ENCODE assay signal across 40 mouse cellular contexts in genomic region chr10:128209311-128210009, GRCm38 (mm10). TPM values are rescaled to one million over a fixed set of nuclear protein-coding genes. Genes with fewer than 3 reads are reported as not detected.
"Had no signal": no experiment of that assay in that cellular context is flagged by ENCODE, and none has a peak within 500 bp of the region (broad histone marks: within the 10 kb centered on the region; RNA-seq: fewer than 3 reads in every experiment).

No protein-coding gene starts in this region.

- H3K9ac ChIP-seq: limb, embryonic 12.5 days; limb, embryonic 13.5 days; limb, embryonic 15.5 days; liver, embryonic 14.5 days; liver, embryonic 15.5 days; lung, embryonic 14.5 days; lung, embryonic 15.5 days; midbrain, embryonic 12.5 days; midbrain, embryonic 13.5 days; midbrain, embryonic 15.5 days had no signal

- H3K4me3 ChIP-seq: left cerebral cortex, adult 2 months; limb, embryonic 12.5 days; limb, embryonic 15.5 days; liver, embryonic 12.5 days; liver, embryonic 13.5 days; lung, embryonic 15.5 days; megakaryocyte, embryonic 14.5 days; midbrain, embryonic 12.5 days; midbrain, embryonic 15.5 days had no signal

- H3K27ac ChIP-seq: left cerebral cortex, adult 2 months; limb, embryonic 12.5 days; limb, embryonic 13.5 days; limb, embryonic 15.5 days; liver, embryonic 12.5 days; liver, embryonic 13.5 days; liver, embryonic 14.5 days; liver, embryonic 15.5 days; lung, embryonic 15.5 days; macrophage; midbrain, embryonic 10.5 days; midbrain, embryonic 12.5 days; midbrain, embryonic 13.5 days; midbrain, embryonic 15.5 days had no signal

- DNase-seq: left cerebral cortex, postnatal 4 days; liver; liver, embryonic 13.5 days; lung, adult 18-20 months; lung, adult 2 months; lung, embryonic 14.5 days; lung, postnatal 10 days; lung, postnatal 14 days; lung, postnatal 36 days; lung, postnatal 4 days; midbrain, embryonic 14.5 days had no signal

- H3K9me3 ChIP-seq: limb, embryonic 10.5 days; limb, embryonic 12.5 days; limb, embryonic 13.5 days; limb, embryonic 15.5 days; liver, embryonic 12.5 days; liver, embryonic 13.5 days; liver, embryonic 15.5 days; lung, embryonic 15.5 days; megakaryocyte, embryonic 14.5 days; midbrain, embryonic 10.5 days; midbrain, embryonic 12.5 days; midbrain, embryonic 13.5 days; midbrain, embryonic 15.5 days had no signal

- ATAC-seq: liver, embryonic 12.5 days; lung, postnatal 0 days; midbrain, embryonic 13.5 days; midbrain, embryonic 15.5 days; midbrain, embryonic 16.5 days had no signal

- H3K4me2 ChIP-seq: limb, embryonic 12.5 days; limb, embryonic 15.5 days; midbrain, embryonic 11.5 days; midbrain, embryonic 15.5 days had no signal

- H3K27me3 ChIP-seq: limb, embryonic 15.5 days; midbrain, embryonic 15.5 days had no signal

- H3K36me3 ChIP-seq: lung, embryonic 15.5 days; midbrain, embryonic 13.5 days; midbrain, embryonic 15.5 days had no signal

RNA-seq across cellular contexts. Expression of gene Gls2, which starts 15.2 kb away (rescaled TPM):
- total RNA-seq: monocyte, adult 5-6 weeks had no signal
- polyA plus RNA-seq: macrophage had no signal

RNA-seq across cellular contexts. Expression of gene Mip, which starts 16.2 kb away (rescaled TPM):
- total RNA-seq: left cerebral cortex, adult 2 months; left cerebral cortex, adult 8-10 months; left cerebral cortex, postnatal 10 days; left cerebral cortex, postnatal 14 days; left cerebral cortex, postnatal 25 days; left cerebral cortex, postnatal 36 days; left cerebral cortex, postnatal 4 days; megakaryocyte, adult 5-6 weeks; monocyte, adult 5-6 weeks had no signal
- polyA plus RNA-seq: liver, embryonic 12.5 days; liver, embryonic 13.5 days; liver, embryonic 15.5 days; lung, adult 2 months; lung, embryonic 14.5 days; lung, embryonic 15.5 days; lung, embryonic 16.5 days; lung, postnatal 0 days; macrophage; midbrain, embryonic 11.5 days; midbrain, postnatal 0 days; myocyte; neural tube, embryonic 11.5 days had no signal
